Mouse (Mus musculus) gastrocnemius, postnatal 36 days (tissue): ENCODE data around the gene Senp8. TPM values are rescaled to one million over a fixed set of nuclear protein-coding genes. Genes with fewer than 3 reads are reported as not detected.
"Not testable (repeated sequence)": the region's sequence is repeated elsewhere in the genome, so short reads cannot be mapped to it uniquely, and the experiment has no call there.

Experiments used
- DNase-seq, 2 experiments: peaks; one replicate each; pipeline ENCODE4 v3.0.0; 2022
- intact Hi-C: fragments of 180-260 bp; cut with DNase I; formaldehyde crosslinking; loops from one replicate; pipeline ENCODE4 v1.15.1; 2025
- long read RNA-seq, 2 experiments: library from polyadenylated mRNA; stranded (forward); transcript quantifications; one replicate each; pipeline ENCODE4 v2.0.0; 2021
- total RNA-seq, 2 experiments: library from RNA; stranded (reverse); gene quantifications; 2 replicates each; pipeline ENCODE4 v1.2.3; 2021

Senp8 gene
- total RNA-seq, result 1 to 10 TPM; 8.1 to 9.8 TPM
- long read RNA-seq, experiment 1, partial matches to known transcripts, result 0 of 2 reads
- long read RNA-seq, experiment 1, other reads (novel, unspliced or antisense), result 0 of 2 reads
- long read RNA-seq, experiment 2, partial matches to known transcripts, result 1 of 3 reads
- long read RNA-seq, experiment 2, other reads (novel, unspliced or antisense), result 1 of 3 reads

GRCm38 (mm10) chr9:59750267-59751065 lies at the start of gene Senp8, which contains the start of gene Myo9a:
Gene Senp8 (minus strand): TSS chr9:59750710.
Gene Myo9a (plus strand): TSS chr9:59750896.
- intact Hi-C loops, result no loop called here

DNA sequence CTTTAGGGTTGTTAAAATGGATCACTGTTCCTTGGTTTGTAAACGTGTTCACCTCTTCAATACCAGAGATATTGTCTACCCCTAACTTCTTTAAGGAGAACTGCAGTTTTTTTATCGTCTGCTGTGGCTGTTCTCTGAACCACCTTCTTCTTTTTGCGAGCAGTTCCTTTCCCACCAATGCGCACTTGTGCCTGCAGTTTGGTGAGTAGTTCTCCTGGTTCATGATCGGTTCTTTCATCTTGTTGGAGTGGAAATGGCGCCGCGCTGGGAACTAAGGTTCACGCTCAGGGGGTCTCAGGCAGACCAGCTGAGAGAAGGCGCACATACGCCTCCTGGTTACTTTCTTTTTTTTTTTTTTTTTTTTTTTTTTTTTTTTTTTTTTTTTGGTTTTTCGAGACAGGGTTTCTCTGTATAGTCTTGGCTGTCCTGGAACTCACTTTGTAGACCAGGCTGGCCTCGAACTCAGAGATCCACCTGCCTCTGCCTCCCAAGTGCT lies 16.5 kb upstream of the Senp8 start:
- DNase-seq, intact Hi-C loops: not testable (repeated sequence)

More at GRCm38 (mm10) chr9:59750267-59751065, at the start of gene Senp8, which contains the start of gene Myo9a:
- DNase-seq, result peak; percentile 99 to 100

DNA sequence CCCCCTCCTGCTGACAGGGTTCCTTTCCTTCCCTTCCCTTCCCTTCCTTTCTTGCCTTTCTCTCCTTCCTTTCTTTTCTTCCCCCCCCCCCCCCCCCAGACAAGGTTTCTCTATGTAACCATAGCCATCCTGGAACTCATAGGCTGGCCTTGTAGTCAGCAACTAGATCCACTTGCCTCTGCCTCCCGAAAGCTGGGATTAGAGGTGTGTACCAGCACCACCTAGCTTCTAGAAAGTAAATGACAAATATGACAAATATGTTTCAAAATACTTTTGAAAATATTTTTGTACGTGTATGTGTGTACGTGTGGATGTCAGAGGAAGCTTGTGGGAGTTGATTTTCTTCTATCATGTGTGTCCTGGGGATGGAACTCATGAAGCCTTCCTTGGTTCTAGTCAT lies 10.0 kb upstream of the Senp8 start:
- intact Hi-C loops, result loop anchor here (5.0 kb wide), 1 partner anchor 38 kb away; no protein-coding TSS in a partner anchor
- DNase-seq, result no peak

DNA sequence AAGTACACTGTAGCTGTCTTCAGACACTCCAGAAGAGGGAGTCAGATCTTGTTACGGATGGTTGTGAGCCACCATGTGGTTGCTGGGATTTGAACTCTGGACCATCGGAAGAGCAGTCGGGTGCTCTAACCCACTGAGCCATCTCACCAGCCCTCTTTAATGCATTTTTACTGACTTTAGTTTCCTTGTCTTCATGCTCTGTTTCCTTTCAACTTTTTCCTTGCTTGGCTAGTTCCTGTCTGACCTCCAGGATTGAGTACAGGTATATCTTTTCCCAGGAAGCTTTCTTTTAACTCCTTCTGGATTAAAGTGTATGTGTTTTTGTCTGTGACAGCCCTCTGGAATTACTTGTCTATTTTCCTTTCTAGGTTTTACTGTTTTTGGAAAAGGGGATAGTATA lies 6.5 kb upstream of the Senp8 start:
- DNase-seq, intact Hi-C loops: not testable (repeated sequence)

DNA sequence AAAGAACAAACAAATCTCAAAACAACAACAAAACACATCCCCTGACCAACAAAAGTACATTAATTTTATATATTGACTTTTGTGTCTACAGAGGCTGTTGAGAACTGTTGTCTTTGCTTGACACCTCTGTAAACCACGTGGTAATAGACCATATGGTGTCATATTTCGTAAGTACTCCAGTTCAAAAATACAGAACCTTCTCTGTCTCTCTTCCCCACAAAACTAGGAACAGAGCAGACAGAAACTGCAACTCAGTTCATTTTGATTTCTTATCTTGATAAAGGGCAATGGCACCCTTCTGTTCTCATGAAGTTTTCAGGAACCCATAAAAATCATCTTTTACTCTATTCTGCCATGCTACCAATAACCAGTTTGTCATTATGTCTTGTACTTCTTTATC lies 4.7 kb upstream of the Senp8 start:
- intact Hi-C loops, result no loop called here
- DNase-seq, result no peak

DNA sequence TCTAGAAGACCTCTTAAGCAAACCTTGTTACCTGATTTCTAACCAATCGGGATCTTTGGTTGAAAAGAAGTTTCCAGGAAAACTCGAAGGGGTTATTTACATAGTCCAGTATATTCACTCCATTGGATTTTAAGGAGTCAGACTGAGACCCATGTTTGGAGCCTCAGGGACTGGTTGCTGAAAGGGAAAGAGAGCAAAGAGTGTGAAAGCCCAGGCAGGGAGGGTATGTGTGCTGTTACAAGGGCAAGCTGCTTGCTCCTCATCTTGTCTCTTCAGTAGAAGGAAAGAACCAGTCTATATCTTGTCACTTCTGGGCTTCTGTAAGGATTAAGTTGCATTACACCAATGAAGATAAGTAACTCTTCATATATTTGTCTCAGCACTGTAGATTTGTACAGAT lies 1.5 kb upstream of the Senp8 start:
- DNase-seq, result no peak
- intact Hi-C loops, result no loop called here

DNA sequence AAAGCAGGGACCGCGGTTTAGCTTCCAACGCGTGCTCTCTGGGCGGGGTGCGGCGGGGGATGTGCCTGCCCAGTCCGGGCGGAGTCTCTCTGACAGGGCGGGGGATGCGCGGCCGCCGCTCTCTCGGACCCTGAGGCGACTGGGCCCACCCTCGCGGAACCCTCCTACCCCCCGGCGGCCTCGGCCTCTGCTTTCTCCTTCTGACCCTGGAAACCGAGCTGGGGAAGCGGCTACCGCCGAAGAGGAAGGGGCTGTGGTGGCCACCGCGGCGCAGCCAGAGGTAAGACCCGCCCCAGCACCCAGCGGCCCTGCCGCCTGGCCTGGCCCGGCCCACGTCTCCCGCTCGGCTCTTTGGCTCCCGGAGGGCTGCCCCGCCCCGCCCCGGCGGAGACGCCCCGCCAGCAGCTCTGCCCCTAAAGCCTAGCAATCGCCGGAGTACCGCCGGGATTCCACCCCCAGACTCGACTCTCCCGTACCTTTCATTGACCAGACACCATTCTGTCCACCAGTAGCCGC lies 614 bp upstream of the Senp8 start:
- intact Hi-C loops, result no loop called here
- DNase-seq, result peak; percentile 83 to 94

DNA sequence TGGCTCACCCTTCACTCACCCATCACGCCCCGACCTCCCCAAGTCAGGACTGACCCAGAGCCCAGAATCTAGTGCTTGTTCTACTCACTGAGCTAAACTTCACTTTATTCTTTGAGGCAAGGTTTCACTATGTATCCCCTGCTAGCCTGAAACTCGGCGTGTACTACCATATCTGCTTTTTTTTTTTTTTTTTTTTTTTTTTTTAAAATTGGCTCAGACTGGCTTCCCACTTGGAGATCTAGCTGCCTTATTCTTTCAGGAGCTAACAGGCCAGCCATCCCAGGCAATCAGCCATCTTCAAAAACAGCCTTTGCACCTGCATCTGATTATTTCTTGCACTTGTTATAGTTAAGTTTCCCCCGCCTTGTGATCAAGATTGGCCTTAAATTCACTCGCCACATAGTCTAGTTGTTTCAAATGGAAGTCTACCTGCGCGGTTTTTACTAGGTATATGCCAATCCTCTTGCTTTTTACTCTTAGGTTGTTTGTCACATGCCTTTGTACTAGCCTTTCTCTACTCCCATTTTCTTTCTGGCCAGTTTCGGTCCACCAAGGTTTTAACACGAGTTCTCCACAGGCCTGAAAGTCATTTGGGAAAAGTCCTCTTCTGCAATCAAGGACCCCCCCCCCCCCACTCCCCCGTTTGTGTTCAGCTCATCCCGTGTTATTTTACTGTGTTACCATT lies 787 bp downstream of the Senp8 start:
- intact Hi-C loops, result no loop called here
- DNase-seq, result no peak

DNA sequence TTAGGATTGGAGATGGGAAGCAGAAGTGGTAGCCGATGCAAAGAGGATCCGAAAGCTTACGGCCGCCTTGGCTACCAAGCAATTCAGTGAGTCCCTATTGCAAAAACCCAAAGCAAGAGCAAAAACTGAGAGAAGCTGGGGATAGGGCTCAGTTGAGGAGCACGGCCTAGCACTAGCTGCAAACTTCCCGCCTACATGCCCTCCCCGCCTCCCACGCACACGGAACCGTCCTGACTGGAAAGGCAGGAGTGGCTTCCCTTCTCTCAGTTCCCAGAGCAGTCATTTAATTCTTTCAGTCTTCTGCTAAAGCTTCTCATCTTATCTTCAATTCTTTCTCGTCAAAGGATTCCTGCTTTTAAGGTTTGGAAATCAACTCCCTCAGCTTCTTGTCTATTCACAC lies 1.5 kb downstream of the Senp8 start:
- no peak for DNase-seq

DNA sequence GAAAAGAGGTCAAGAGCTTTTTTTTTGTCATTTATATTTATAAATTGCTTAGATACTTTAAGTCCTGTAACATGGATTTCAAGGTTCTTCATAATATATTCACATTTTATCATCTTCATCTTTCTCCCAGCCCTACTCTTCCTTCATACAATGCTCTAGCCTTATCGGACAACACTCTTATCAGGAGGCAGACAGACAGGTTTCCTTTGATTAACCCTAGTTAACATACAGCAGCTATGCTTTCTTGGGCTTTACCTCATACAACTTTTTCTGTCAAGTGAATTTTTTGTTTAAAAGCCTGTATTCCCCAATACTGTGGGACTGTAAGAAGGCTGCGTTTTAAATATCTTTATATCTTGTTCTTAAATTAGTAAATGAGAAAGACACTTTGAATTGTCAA lies 2.1 kb downstream of the Senp8 start:
- intact Hi-C loops, result no loop called here
- DNase-seq, result no peak

More for the DNA sequence above, 1.5 kb downstream of the Senp8 start:
- intact Hi-C loops, result no loop called here

DNA sequence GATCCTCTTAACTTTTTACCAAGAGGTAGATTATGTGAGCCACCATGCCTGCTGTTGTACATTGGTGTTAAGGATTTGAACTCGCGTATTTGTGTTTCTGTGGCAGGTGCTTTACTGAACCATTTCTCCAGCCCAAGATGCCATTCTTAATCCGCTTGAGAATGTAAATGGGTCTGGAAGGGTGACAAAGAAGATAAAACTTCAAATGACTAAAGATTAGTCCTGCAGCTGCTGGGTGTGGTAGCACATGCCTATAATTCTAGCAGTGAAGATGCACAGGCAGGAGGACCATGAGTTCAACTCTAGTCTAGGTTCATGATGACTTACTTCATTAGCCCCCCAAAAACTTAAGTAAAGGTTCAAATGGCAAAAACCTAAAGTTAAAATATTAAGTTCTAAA lies 6.6 kb downstream of the Senp8 start:
- DNase-seq, result no peak
- intact Hi-C loops, result no loop called here

GRCm38 (mm10) chr9:59740593-59740992 lies 9.9 kb downstream of the Senp8 start:
- no peak for DNase-seq

GRCm38 (mm10) chr9:59735394-59735793 lies 15.1 kb downstream of the Senp8 start:
- intact Hi-C loops, result no loop called here
- no peak for DNase-seq

More at GRCm38 (mm10) chr9:59740593-59740992, 9.9 kb downstream of the Senp8 start:
- intact Hi-C loops, result no loop called here

DNA sequence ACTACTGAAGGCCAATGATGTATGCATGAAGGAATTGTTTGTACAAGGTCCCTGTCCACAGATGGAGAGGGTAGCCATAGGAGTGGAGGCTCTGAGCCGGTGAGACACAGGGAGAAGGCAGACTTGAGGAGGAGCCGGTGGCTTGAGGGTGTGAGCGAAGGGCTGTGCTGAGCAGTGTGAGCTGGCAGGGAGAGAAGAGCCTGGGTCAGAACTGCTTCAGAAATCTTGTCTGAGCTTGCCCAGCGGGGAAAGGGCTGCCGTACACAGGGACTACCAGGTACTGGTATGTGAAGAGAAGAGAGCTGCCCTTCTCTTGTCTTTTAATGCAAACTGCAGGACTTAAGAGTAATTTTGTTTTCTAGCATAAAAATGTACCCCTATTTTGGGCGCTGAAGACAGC lies 17.4 kb downstream of the Senp8 start:
- DNase-seq, result no peak

DNA sequence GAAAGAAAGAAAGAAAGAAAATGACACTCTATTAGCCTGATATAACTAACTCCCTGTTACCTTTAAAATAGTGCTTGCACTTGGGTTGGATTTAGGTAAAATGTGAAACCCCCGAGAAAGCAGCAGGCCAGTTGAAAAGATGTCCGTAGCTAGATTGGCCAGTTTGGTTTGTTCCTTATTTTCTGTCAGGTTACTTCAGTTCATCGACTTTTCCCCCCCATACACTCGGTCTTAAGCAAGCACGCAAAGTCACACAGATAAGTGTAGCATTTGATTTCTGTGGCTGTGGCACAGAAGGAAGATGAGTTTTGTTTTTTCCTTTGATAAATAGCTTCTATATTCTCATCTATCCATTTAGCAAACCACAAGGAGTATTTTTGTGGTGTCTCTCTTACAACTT lies 19.4 kb downstream of the Senp8 start:
- no peak for DNase-seq
- intact Hi-C loops, result no loop called here

More for the DNA sequence above, 17.4 kb downstream of the Senp8 start:
- intact Hi-C loops, result no loop called here

DNA sequence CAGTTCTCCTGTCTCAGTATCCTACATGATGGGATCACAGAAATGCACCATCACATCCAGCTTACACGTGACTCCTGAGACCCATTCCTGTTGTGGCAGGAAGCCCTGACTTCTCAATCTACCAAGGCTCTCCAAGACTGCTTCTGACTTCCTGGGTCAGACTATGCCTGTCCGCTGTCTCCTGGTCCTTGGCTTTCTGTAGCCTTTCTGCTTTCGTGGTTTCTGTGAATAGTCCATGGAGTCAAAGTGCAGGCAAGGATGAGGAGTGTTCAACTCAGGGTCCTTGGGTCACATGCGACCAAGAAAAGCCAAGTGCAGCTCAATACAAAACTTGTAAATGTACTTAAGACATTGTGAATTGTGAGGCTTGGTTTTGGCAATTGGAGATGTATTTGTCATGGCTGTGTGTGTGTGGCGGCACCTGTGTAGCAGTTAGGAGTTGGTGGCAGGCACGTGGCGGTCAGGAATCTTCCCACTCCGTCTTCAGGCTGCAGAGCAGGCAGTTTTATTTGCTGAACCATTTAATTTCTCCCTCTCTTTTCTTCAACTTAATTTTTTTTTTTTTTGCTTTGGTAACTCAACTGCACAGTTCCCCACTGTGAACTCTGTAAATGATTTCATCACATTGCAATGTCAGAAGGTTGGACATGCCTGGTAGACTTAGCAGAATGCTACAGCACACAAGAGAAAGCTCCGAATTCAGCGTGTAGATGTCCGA lies 22.8 kb downstream of the Senp8 start:
- DNase-seq, result no peak
- intact Hi-C loops, result no loop called here

DNA sequence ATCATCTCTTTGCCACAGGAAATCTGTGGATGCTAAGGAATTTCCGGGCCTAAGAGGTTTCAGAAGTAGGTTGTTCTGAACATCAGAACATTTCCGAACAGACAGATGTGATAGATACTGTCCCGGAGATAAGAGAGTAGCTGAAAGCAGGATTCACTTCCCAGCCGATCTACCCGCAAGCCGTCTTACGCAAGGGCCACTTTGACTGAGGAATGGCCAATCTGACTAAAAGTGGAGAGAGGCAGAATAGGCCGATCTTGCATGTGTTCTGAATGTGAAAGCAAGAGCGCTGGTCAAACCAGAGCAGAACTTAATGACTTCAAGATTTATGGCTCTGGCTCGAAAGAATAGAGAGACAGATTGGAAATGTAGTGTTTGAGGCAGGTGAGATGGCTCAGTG lies 25.0 kb downstream of the Senp8 start:
- no peak for DNase-seq
- intact Hi-C loops, result no loop called here

DNA sequence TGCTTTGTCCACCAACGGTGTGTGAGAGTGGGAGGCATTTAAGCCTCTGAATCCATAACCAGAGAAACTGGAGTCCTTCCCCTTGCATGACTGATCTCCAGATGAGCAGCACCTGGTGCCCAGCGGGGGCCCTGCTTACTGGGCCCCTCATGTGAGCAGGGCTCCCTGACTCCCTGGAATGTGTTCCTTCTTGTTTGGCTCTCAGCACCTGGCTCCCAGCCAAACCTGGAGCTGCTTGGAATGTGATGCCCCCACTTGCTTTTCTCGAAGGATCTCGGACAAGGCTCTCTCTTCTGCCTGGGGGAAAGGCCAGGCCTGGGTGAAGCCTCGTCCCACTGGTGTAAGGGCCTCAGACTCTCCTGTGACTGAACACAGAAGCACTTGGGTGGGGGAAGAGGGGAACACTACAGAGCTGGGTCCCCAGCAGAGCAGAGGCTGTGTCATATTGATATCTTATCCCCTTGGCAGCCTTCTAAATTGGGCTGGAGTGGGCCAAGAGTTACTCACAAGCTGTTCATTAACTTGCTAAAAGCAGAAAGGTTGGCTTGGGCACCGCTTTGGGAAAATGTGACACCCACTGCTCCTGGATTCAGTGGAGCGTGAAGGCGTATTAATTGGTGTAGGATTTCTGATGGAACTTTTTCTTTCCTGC lies 26.6 kb downstream of the Senp8 start:
- intact Hi-C loops, result loop anchor here (5.0 kb wide), 2 partner anchors 38 to 243 kb away; no protein-coding TSS in a partner anchor
- no peak for DNase-seq

GRCm38 (mm10) chr9:59723096-59723657 lies 27.3 kb downstream of the Senp8 start:
- intact Hi-C loops, result loop anchor here (5.0 kb wide), 2 partner anchors 39 to 244 kb away; no protein-coding TSS in a partner anchor
- peak; percentile 52 to 53 for DNase-seq
